Mouse (Mus musculus) E14TG2a.4 (cell line): Measurements from ENCODE around the gene Ccr7.

Source experiments
- CTCF ChIP-seq: conservative IDR thresholded peaks from 2 replicates; pipeline ENCODE4 v1.5.1; 2014; ENCODE audit warnings: low read length
- NANOG ChIP-seq: IDR thresholded peaks from 2 replicates; pipeline ENCODE4 v1.6.1; 2014; ENCODE audit warnings: borderline replicate concordance, low read length, mixed read lengths
- POU5F1 ChIP-seq: IDR thresholded peaks from 2 replicates; pipeline ENCODE4 v1.6.1; 2014; ENCODE audit warnings: low read length, borderline replicate concordance

DNA sequence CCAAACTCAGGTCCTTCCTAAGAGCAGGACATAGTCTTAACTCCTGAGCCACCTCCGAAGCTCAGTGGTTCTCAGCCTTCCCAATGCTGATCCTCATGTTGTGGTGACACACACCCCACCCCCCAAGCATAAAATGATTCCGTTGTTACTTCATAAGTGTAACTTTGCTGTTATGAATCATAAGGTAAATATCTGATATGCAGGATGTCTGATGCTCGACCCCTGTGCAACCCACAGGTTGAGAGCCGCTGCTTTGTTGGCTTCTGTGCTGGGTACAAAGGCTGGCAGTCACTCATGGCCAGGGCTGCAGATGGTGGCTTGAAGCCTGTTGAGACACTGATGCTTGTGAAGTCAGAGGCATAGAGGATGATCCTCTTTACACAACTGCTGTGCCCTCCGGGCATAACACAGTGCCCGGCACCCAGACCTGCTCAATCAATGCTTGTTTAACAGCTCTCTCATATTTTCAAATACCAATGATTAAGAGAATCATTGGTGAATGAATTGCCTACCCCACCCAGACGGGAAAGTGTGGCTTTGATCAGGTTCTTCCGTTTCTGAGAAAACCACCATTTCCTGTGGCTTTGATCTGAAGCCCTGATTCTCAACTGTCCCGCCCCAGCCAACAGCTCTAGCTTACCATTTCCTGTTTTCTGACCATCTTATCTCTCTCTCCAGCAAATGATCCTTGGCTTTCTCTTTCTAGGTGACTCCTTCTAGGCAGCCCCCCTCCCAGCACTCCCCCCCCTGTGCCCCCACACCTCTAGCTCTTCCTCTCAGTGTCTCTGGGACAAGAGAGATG is 50.1 kb downstream of the Ccr7 start:
- TF ChIP-seq CTCF (no peak), POU5F1 (no peak), NANOG (no peak)
